Mouse (Mus musculus) neural tube, embryonic 15.5 days (tissue): Measurements from ENCODE around the gene Ednrb. TPM values are rescaled to one million over a fixed set of nuclear protein-coding genes. Genes with fewer than 3 reads are reported as not detected.
"Not testable (repeated sequence)": the region's sequence is repeated elsewhere in the genome, so short reads cannot be mapped to it uniquely, and the experiment has no call there.

Experiments
- ATAC-seq: fragments of 200-750 bp; cut with Nextera tagmentation; 2 replicates; pipeline ENCODE4 v1.8.0; 2017; ENCODE audit warnings: mild to moderate bottlenecking, moderate TSS enrichment, moderate library complexity; ENCODE audit not compliant: low FRiP score
- H3K27ac ChIP-seq: fragments of 300-500 bp; sonication (generic); replicated peaks from 2 replicates; pipeline ENCODE4 v1.5.1; 2015; ENCODE audit warnings: mild to moderate bottlenecking, inconsistent platforms
- H3K27me3 ChIP-seq: fragments of 300-500 bp; sonication (generic); replicated peaks from 2 replicates; pipeline ENCODE4 v1.6.1; 2015; ENCODE audit warnings: inconsistent platforms
- H3K36me3 ChIP-seq: fragments of 300-500 bp; sonication (generic); 2 replicates; pipeline ENCODE4 v1.6.1; 2015; ENCODE audit warnings: inconsistent platforms
- H3K4me1 ChIP-seq: fragments of 300-500 bp; sonication (generic); 2 replicates; pipeline ENCODE4 v1.6.1; 2015; ENCODE audit warnings: inconsistent platforms
- H3K4me2 ChIP-seq: fragments of 300-500 bp; sonication (generic); 2 replicates; pipeline ENCODE4 v1.6.1; 2015; ENCODE audit warnings: inconsistent platforms, mild to moderate bottlenecking, moderate library complexity
- H3K4me3 ChIP-seq: fragments of 300-500 bp; sonication (generic); replicated peaks from 2 replicates; pipeline ENCODE4 v1.5.1; 2015; ENCODE audit warnings: mild to moderate bottlenecking, inconsistent platforms
- H3K9ac ChIP-seq: fragments of 300-500 bp; sonication (generic); replicated peaks from 2 replicates; pipeline ENCODE4 v1.6.1; 2015; ENCODE audit warnings: mild to moderate bottlenecking, inconsistent platforms
- H3K9me3 ChIP-seq: fragments of 300-500 bp; sonication (generic); replicated peaks from 2 replicates; pipeline ENCODE4 v1.6.1; 2016; ENCODE audit warnings: inconsistent platforms
- WGBS: fragments of 180-500 bp; shearing (Covaris S2); methylation state at CpG from one replicate; pipeline ENCODE4 v1.1.7; 2015; ENCODE audit warnings: mixed read lengths; 5-methylcytosine and 5-hydroxymethylcytosine counted together
- polyA plus RNA-seq: library from polyadenylated mRNA; unstranded; fragments of >200 nt; fragmentation: Nextera tagmentation; extraction: Ambion mirVana; gene quantifications from 2 replicates; pipeline ENCODE4 v1.2.1, GENCODE M21; 2015

The Ednrb gene
- polyA plus RNA-seq, 1 experiment from 2014 or later, result 69.1 TPM

GRCm38 (mm10) chr14:103785096-103785965 is 58.9 kb downstream of the Ednrb start:
- Histone ChIP-seq H3K4me3 (no peak overlapping the region), H3K36me3 (no peaks in the 10 kb centered on the region), H3K27ac (no peak overlapping the region), H3K4me1 (no peaks in the 10 kb centered on the region), H3K4me2 (no peak overlapping the region), H3K9me3 (no peaks in the 10 kb centered on the region), H3K27me3 (no peaks in the 10 kb centered on the region), H3K9ac (no peak overlapping the region)
- ATAC-seq, result no peak
- 84% methylated on average over 9 of the region's 9 CpGs for WGBS

DNA sequence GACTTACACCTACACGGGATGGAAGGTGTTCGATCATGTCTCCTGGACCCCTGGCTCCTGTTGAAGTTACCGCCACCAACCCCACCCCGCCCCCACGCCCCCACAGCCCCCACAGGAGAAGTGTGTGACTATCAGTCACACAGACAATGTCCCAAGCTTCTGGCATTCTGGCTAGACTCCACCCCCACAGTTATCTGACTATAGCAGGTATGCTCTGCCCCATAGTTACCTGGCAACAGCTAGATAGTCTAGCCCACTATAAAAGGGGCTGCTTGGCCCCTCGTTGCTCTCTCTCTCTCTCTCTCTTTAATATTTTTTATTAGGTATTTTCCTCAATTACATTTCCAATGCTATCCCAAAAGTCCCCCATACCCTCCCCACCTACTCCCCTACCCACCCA is 63.9 kb downstream of the Ednrb start:
- not testable (repeated sequence) for ATAC-seq, H3K4me2 ChIP-seq
- 97% methylated on average over 6 of the region's 6 CpGs for WGBS

DNA sequence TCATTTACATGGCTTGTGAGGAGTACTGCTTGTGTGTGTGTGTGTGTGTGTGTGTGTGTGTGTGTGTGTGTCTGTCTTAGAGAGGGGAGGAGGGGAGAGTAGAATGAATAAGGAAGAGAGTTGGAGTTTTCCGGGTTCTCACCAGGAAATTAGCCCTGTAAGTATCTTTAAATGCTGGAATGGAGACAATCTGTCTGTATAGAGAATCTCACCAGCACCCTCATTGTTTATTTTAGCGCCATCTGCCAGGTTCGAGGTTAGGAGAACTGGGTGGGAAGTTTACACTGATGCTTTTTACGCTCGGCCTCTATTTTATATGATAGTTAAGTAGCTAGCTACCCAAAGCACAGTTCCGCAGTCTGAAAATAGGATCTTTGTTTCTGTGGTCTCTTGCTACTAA is 64.9 kb downstream of the Ednrb start:
- 46% methylated on average over 6 of the region's 6 CpGs for WGBS
- peaks cover 20% of the 10 kb centered on the region for H3K4me1 ChIP-seq
- no peaks in the 10 kb centered on the region for H3K27me3 ChIP-seq
- H3K9me3 ChIP-seq, result no peaks in the 10 kb centered on the region
- no peak overlapping the region for H3K9ac ChIP-seq
- H3K36me3 ChIP-seq, result no peaks in the 10 kb centered on the region
- ATAC-seq, result peak; percentile 26; the same call in 1 of the 2 replicates
- peak overlapping the region; percentile 32 for H3K4me3 ChIP-seq
- H3K27ac ChIP-seq, result peak overlapping the region; percentile 79; the same call in 1 of the 2 replicates
- peak overlapping the region; percentile 62 for H3K4me2 ChIP-seq

More for the DNA sequence above, 63.9 kb downstream of the Ednrb start:
- H3K9me3 ChIP-seq, H3K9ac ChIP-seq, H3K27me3 ChIP-seq, H3K4me3 ChIP-seq, H3K36me3 ChIP-seq, H3K27ac ChIP-seq: not testable (repeated sequence)
- peaks cover 20% of the 10 kb centered on the region for H3K4me1 ChIP-seq

- peak overlapping the region; percentile 62 for H3K4me2 ChIP-seq
- H3K9ac ChIP-seq, result 0 out of 2 replicates have a peak overlapping the region, but pooled peaks have one; percentile 17
- H3K4me3 ChIP-seq, result peak overlapping the region; percentile 32
- ATAC-seq, result peak; percentile 72
- no peaks in the 10 kb centered on the region for H3K9me3 ChIP-seq
- H3K36me3 ChIP-seq, result no peaks in the 10 kb centered on the region
- H3K4me1 ChIP-seq, result peaks cover 20% of the 10 kb centered on the region
- 17% methylated on average over 13 of the region's 13 CpGs for WGBS
- no peaks in the 10 kb centered on the region for H3K27me3 ChIP-seq
- peak overlapping the region; percentile 79 for H3K27ac ChIP-seq
Observed at GRCm38 (mm10) chr14:103778533-103779151, 65.6 kb downstream of the Ednrb start.

DNA sequence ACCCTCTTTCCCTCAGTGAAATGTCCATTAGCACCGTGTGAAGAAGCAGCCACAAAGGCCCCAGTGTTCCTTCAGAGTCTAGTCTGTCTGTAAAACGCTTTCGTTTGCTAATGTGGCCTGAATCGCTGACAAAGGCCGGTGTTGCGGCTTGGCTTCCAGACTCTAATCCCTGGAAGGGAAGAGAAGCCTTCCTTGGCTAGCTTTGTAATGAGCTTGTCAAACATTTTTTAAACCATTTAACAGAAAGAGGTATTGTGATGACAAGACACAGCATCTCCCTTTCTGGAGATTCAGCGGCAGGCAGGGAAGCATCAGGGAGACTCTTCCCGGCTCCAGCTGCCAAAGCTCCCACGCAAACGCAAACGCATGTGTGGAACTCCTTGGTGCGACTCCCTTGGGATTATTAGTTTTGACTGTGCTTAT is 66.2 kb downstream of the Ednrb start:
- H3K27me3 ChIP-seq, result no peaks in the 10 kb centered on the region
- ATAC-seq, result peak; percentile 89
- H3K4me2 ChIP-seq, result peak overlapping the region; percentile 62
- H3K27ac ChIP-seq, result peak overlapping the region; percentile 79
- H3K4me1 ChIP-seq, result peaks cover 20% of the 10 kb centered on the region
- 0 out of 2 replicates have a peak overlapping the region, but pooled peaks have one; percentile 17 for H3K9ac ChIP-seq
- H3K9me3 ChIP-seq, result no peaks in the 10 kb centered on the region
- WGBS, result 5% methylated on average over 12 of the region's 12 CpGs
- no peaks in the 10 kb centered on the region for H3K36me3 ChIP-seq
- H3K4me3 ChIP-seq, result peak overlapping the region; percentile 32

DNA sequence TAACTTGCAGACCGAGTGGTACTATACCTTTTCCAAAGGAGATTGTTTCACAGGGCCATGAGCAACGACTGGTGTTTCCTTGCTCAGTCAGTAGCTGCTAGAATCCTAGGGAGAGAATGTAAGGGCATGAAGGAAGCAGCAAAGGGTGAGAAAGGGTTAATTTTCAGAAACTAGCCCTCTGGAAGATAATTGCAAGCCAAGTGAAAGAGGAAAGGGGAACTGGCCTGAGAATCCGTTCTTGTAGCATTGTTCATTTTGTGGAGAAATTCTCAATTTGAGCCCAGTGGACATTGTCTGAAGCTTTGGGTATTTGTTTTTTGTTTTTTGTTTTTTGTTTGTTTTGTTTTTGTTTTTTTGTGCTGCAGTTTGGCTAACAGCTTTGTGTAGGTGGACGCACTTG is 66.8 kb downstream of the Ednrb start:
- WGBS, result 35% methylated on average over 4 of the region's 4 CpGs

GRCm38 (mm10) chr14:103769319-103770245 is 74.6 kb downstream of the Ednrb start:
- H3K9ac ChIP-seq, result no peak overlapping the region
- no peaks in the 10 kb centered on the region for H3K27me3 ChIP-seq
- H3K4me1 ChIP-seq, result no peaks in the 10 kb centered on the region
- H3K27ac ChIP-seq, result no peak overlapping the region
- WGBS, result 21% methylated on average over 9 of the region's 9 CpGs
- H3K9me3 ChIP-seq, result no peaks in the 10 kb centered on the region
- H3K4me3 ChIP-seq, result no peak overlapping the region
- no peak for ATAC-seq
- no peak overlapping the region for H3K4me2 ChIP-seq
- no peaks in the 10 kb centered on the region for H3K36me3 ChIP-seq

More for the DNA sequence above, 66.8 kb downstream of the Ednrb start:
- Histone ChIP-seq H3K27me3 (no peaks in the 10 kb centered on the region), H3K9ac (no peak overlapping the region), H3K36me3 (no peaks in the 10 kb centered on the region), H3K4me1 (peaks cover 20% of the 10 kb centered on the region), H3K4me3 (no peak overlapping the region), H3K4me2 (0 out of 2 replicates have a peak overlapping the region, but pooled peaks have one; percentile 62), H3K9me3 (no peaks in the 10 kb centered on the region), H3K27ac (peak overlapping the region; percentile 79)
- ATAC-seq, result no peak

DNA sequence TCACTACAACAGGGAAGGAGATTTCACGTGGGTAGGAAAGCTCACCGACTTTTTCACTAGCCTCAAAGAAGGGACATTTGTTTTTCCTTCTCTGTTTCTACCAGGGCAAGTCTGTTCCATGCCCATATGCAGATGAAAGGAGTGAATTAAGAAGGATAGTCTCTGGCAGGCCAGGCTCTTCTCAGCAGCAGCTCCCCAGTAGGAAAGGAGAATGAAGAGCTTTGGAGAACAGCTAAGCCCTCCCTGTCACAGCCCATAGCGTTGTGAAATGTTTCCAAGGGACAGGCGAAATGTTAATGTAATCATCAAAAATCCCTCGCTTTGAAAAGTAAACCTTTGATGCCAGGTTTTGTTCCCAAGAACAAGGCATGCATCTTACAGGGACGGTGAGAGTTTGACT is 76.7 kb downstream of the Ednrb start:
- WGBS, result 66% methylated on average over 6 of the region's 6 CpGs
- no peak for ATAC-seq
- Histone ChIP-seq H3K4me1 (no peaks in the 10 kb centered on the region), H3K36me3 (no peaks in the 10 kb centered on the region), H3K27me3 (no peaks in the 10 kb centered on the region), H3K4me2 (no peak overlapping the region), H3K9me3 (no peaks in the 10 kb centered on the region), H3K9ac (no peak overlapping the region), H3K4me3 (no peak overlapping the region), H3K27ac (no peak overlapping the region)

Other genes starting within 250 kb of the Ednrb start
- gene Slain1, start 194.2 kb downstream of the Ednrb start, polyA plus RNA-seq, result 12.4 and 15.4 TPM in 2 replicates